Mouse (Mus musculus): Measurements from ENCODE around the gene Tnpo3. TPM values are rescaled to one million over a fixed set of nuclear protein-coding genes. Genes with fewer than 3 reads are reported as not detected.

Tnpo3 gene
- total and polyA plus RNA-seq, 3 experiments = 64.9 to 148 (median 139) TPM

DNA sequence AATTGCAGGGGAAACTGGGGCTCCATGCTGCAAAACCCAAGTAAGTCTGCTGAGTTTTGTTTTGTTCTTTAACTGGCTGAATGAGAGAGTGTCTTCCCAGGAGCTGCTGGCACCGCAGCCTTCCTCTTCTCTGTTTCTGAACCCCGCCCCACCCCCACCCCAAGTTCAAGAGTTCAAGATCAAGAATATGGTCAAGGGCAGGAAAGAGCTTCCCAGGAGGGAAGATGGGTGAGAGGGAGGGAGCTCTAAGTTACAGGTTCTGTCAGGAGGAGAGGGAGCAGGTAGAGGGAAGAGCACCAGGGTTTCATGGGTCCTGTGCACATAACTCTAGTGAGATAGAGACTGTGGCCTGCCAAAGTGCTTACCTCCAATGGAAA lies 80.3 kb downstream of the Tnpo3 start:
- Histone ChIP-seq H3K4me3 (ENCODE audit: control insufficient read depth in 1 of 2, insufficient read depth in 1 of 2, low read depth in 2 of 2, low read length in 2 of 2) (peak overlapping the region; percentile 53 to 83), H3K9me3 (replicated peaks; ENCODE audit: insufficient read depth, low read length) (no peaks in the 10 kb centered on the region), H3K79me2 (ENCODE audit: control insufficient read depth, insufficient read depth, low read length, poor library complexity) (no peaks in the 10 kb centered on the region; the same call in 1 of the 2 replicates), H3K4me1 (ENCODE audit: control insufficient read depth in 1 of 2, insufficient read depth in 2 of 2, low read length in 2 of 2) (peaks cover 4 to 18% of the 10 kb centered on the region in 2 experiments), H3K27me3 (ENCODE audit: control insufficient read depth in 1 of 2, insufficient read depth in 2 of 2, low read length in 2 of 2) (peaks cover 0 to 3% of the 10 kb centered on the region in 2 experiments; a peak in 2 of 4 replicates), H3K36me3 (ENCODE audit: control insufficient read depth in 1 of 2, insufficient read depth in 2 of 2, low read length in 2 of 2) (peaks cover 0 to 11% of the 10 kb centered on the region in 2 experiments; a peak in 2 of 4 replicates), H3K9ac (ENCODE audit: control insufficient read depth, low read depth, low read length, poor library complexity, severe bottlenecking) (peak overlapping the region; percentile 65), H3K27ac (ENCODE audit: control insufficient read depth, low read depth, low read length) (peak overlapping the region; percentile 71)
- no peak for DNase-seq (ENCODE audit: low read depth, low spot score)
- TF ChIP-seq MYC (IDR thresholded peaks at IDR 0.05; ENCODE audit: low read depth, low read length) (0 out of 2 replicates have a peak, but pooled peaks have one; percentile 5), EP300 (IDR thresholded peaks at IDR 0.05; ENCODE audit: low read depth in 1 of 2, low read length in 2 of 2) (0 out of 4 replicates have a peak, but pooled peaks of 1 of the 2 experiments have one; percentile 3), ELF1 (IDR thresholded peaks at IDR 0.05; ENCODE audit: low read depth, low read length) (no peak)

GRCm38 (mm10) chr6:29528561-29529443 lies 80.9 kb downstream of the Tnpo3 start:
- no peaks in the 10 kb centered on the region; the same call in 1 of the 2 replicates for H3K79me2 ChIP-seq (ENCODE audit: control insufficient read depth, insufficient read depth, low read length, poor library complexity)
- DNase-seq (ENCODE audit: low read depth, low spot score) = peak; percentile 88
- peak overlapping the region; percentile 53 to 83 for H3K4me3 ChIP-seq (ENCODE audit: control insufficient read depth in 1 of 2, insufficient read depth in 1 of 2, low read depth in 2 of 2, low read length in 2 of 2)
- peaks cover 0 to 14% of the 10 kb centered on the region in 2 experiments; a peak in 2 of 4 replicates for H3K36me3 ChIP-seq (ENCODE audit: control insufficient read depth in 1 of 2, insufficient read depth in 2 of 2, low read length in 2 of 2)
- H3K27me3 ChIP-seq (ENCODE audit: control insufficient read depth in 1 of 2, insufficient read depth in 2 of 2, low read length in 2 of 2) = peaks cover 0 to 3% of the 10 kb centered on the region in 2 experiments; a peak in 2 of 4 replicates
- H3K4me1 ChIP-seq (ENCODE audit: control insufficient read depth in 1 of 2, insufficient read depth in 2 of 2, low read length in 2 of 2) = peaks cover 4 to 20% of the 10 kb centered on the region in 2 experiments
- peak overlapping the region; percentile 71 for H3K27ac ChIP-seq (ENCODE audit: control insufficient read depth, low read depth, low read length)
- H3K9ac ChIP-seq (ENCODE audit: control insufficient read depth, low read depth, low read length, poor library complexity, severe bottlenecking) = peak overlapping the region; percentile 65
- H3K9me3 ChIP-seq (replicated peaks; ENCODE audit: insufficient read depth, low read length) = no peaks in the 10 kb centered on the region
- TF ChIP-seq KAT2A (conservative IDR thresholded peaks at IDR 0.05; ENCODE audit: low read depth, low read length) (no peak), MAX (IDR thresholded peaks at IDR 0.05; ENCODE audit: low read length) (no peak; the same call in 1 of the 2 replicates), SMC3 (IDR thresholded peaks at IDR 0.05; ENCODE audit: low read depth, low read length) (no peak), ZC3H11A (IDR thresholded peaks at IDR 0.05; ENCODE audit: low read depth, low read length) (no peak), ZNF384 (IDR thresholded peaks at IDR 0.05; ENCODE audit: low read depth, low read length) (no peak), EP300 (IDR thresholded peaks at IDR 0.05; ENCODE audit: low read depth in 1 of 2, low read length in 2 of 2) (peak in 1 of 2 experiments; percentile 45; a peak in 2 of 4 replicates), POLR2AphosphoS5 (IDR thresholded peaks at IDR 0.05; ENCODE audit: borderline replicate concordance, low read depth, low read length) (no peak), POLR2A (IDR thresholded peaks at IDR 0.05; ENCODE audit: control insufficient read depth in 1 of 2, insufficient read depth in 1 of 2, low read depth in 1 of 2, low read length in 2 of 2, poor library complexity in 1 of 2) (peak in 1 of 2 experiments; percentile 31; a peak in 1 of 4 replicates), NRF1 (IDR thresholded peaks at IDR 0.05; ENCODE audit: insufficient read depth, low read depth, low read length, poor library complexity, severe bottlenecking) (no peak), MYC (IDR thresholded peaks at IDR 0.05; ENCODE audit: low read depth, low read length) (0 out of 2 replicates have a peak, but pooled peaks have one; percentile 42), ELF1 (IDR thresholded peaks at IDR 0.05; ENCODE audit: low read depth, low read length) (no peak), GATA1 (IDR thresholded peaks at IDR 0.05; ENCODE audit: low read depth, low read length) (no peak), HCFC1 (IDR thresholded peaks at IDR 0.05; ENCODE audit: low read depth, low read length) (no peak), SIN3A (IDR thresholded peaks at IDR 0.05; ENCODE audit: low read length) (peak; percentile 48), TAL1 (IDR thresholded peaks at IDR 0.05; ENCODE audit: low read length) (no peak), RCOR1 (IDR thresholded peaks at IDR 0.05; ENCODE audit: low read depth, low read length) (0 out of 2 replicates have a peak, but pooled peaks have one; percentile 14), USF1 (IDR thresholded peaks at IDR 0.05; ENCODE audit: low read depth, low read length) (no peak), CTCF (IDR thresholded peaks at IDR 0.05 in 2 of 3, conservative IDR thresholded peaks at IDR 0.05 in 1 of 3; ENCODE audit: control insufficient read depth in 1 of 3, insufficient read depth in 1 of 3, low read depth in 2 of 3, low read length in 3 of 3, poor library complexity in 1 of 3, severe bottlenecking in 1 of 3) (no peak), MYB (IDR thresholded peaks at IDR 0.05; ENCODE audit: low read depth, low read length) (no peak), TBP (IDR thresholded peaks at IDR 0.05; ENCODE audit: low read depth, low read length) (peak; percentile 38; the same call in 1 of the 2 replicates), ETS1 (IDR thresholded peaks at IDR 0.05; ENCODE audit: low read depth, low read length) (no peak), ZMIZ1 (IDR thresholded peaks at IDR 0.05; ENCODE audit: low read depth, low read length) (no peak), MXI1 (IDR thresholded peaks at IDR 0.05; ENCODE audit: low read depth, low read length) (peak; percentile 46; the same call in 1 of the 2 replicates), E2F4 (IDR thresholded peaks at IDR 0.05; ENCODE audit: borderline replicate concordance, low read depth, low read length) (no peak), ZKSCAN1 (IDR thresholded peaks at IDR 0.05; ENCODE audit: low read depth, low read length) (no peak), USF2 (IDR thresholded peaks at IDR 0.05; ENCODE audit: borderline replicate concordance in 1 of 2, insufficient read depth in 1 of 2, low read depth in 1 of 2, low read length in 2 of 2) (no peak), NELFE (IDR thresholded peaks at IDR 0.05; ENCODE audit: low read depth, low read length) (peak; percentile 21), MAFK (IDR thresholded peaks at IDR 0.05; ENCODE audit: borderline replicate concordance, low read depth, low read length) (no peak)

Measured in MEL (cell line).